Mouse (Mus musculus) lung, postnatal 4 days (tissue): Measurements from ENCODE around the gene Opcml.

Source experiments
- DNase-seq, 2 experiments: peaks; one replicate each; pipeline ENCODE4 v3.0.0; 2021

Gene Opcml

GRCm38 (mm10) chr9:28822466-28822865 lies 1031.9 kb downstream of the Opcml start:
- DNase-seq = no peak

GRCm38 (mm10) chr9:28825821-28826220 lies 1035.2 kb downstream of the Opcml start:
- DNase-seq = no peak

- DNase-seq = no peak
Measured at GRCm38 (mm10) chr9:28845961-28846570, 1055.5 kb downstream of the Opcml start.

- no peak for DNase-seq
Measured at GRCm38 (mm10) chr9:28855826-28856225, 1065.3 kb downstream of the Opcml start.

- no peak for DNase-seq
Measured at GRCm38 (mm10) chr9:28861983-28862382, 1071.4 kb downstream of the Opcml start.

GRCm38 (mm10) chr9:28867256-28867655 lies 1076.7 kb downstream of the Opcml start:
- no peak for DNase-seq

- DNase-seq = no peak
Measured at GRCm38 (mm10) chr9:28870478-28870877, 1079.9 kb downstream of the Opcml start.

GRCm38 (mm10) chr9:28882566-28882965 lies 1092.0 kb downstream of the Opcml start:
- no peak for DNase-seq

- DNase-seq = no peak
Measured at GRCm38 (mm10) chr9:28891611-28892010, 1101.0 kb downstream of the Opcml start.

- no peak for DNase-seq
Measured at GRCm38 (mm10) chr9:28903291-28903690, 1112.7 kb downstream of the Opcml start.

- no peak for DNase-seq
Measured at GRCm38 (mm10) chr9:28909738-28910137, 1119.2 kb downstream of the Opcml start.

- DNase-seq = no peak
Measured at GRCm38 (mm10) chr9:28911571-28912185, 1121.1 kb downstream of the Opcml start.

- no peak for DNase-seq
Measured at GRCm38 (mm10) chr9:28932069-28932468, 1141.5 kb downstream of the Opcml start.

GRCm38 (mm10) chr9:28937163-28937562 lies 1146.6 kb downstream of the Opcml start:
- no peak for DNase-seq

- no peak for DNase-seq
Measured at GRCm38 (mm10) chr9:28937980-28938379, 1147.4 kb downstream of the Opcml start.

GRCm38 (mm10) chr9:28940901-28941300 lies 1150.3 kb downstream of the Opcml start:
- DNase-seq = no peak

GRCm38 (mm10) chr9:28969455-28969854 lies 1178.9 kb downstream of the Opcml start:
- no peak for DNase-seq
